Mouse (Mus musculus) liver, embryonic 14.5 days (tissue): ENCODE results near the gene Unc5a.

Experiments used
- CTCF ChIP-seq: IDR thresholded peaks from 2 replicates; pipeline ENCODE4 v1.5.1; 2016; ENCODE audit warnings: antibody characterized with exemption, low read depth, control low read depth
- EP300 ChIP-seq: IDR thresholded peaks from 2 replicates; pipeline ENCODE4 v1.6.1; 2016; ENCODE audit warnings: antibody characterized with exemption, low read depth

GRCm38 (mm10) chr13:55006415-55006742 is 57.2 kb downstream of the Unc5a start:
- TF ChIP-seq CTCF: no peak
- TF ChIP-seq EP300: no peak
